Mouse (Mus musculus) G1E (cell line): ENCODE measurements around the gene Bpi.

Experiments
- CTCF ChIP-seq: IDR thresholded peaks from 2 replicates; pipeline ENCODE4 v1.5.1; 2012; ENCODE audit warnings: low read depth, low read length, inconsistent platforms, mixed read lengths
- GATA1 ChIP-seq: IDR thresholded peaks from 2 replicates; pipeline ENCODE4 v1.6.1; 2012; ENCODE audit warnings: borderline replicate concordance, low read length, inconsistent platforms, mixed read lengths
- GATA2 ChIP-seq: IDR thresholded peaks from 2 replicates; pipeline ENCODE4 v1.6.1; 2012; ENCODE audit warnings: low read depth, low read length, inconsistent platforms, borderline replicate concordance
- POLR2AphosphoS5 ChIP-seq: IDR thresholded peaks from 2 replicates; pipeline ENCODE4 v1.6.1; 2012; ENCODE audit warnings: low read depth, low read length, inconsistent platforms; ENCODE audit not compliant: insufficient replicate concordance
- TAL1 ChIP-seq: conservative IDR thresholded peaks from 2 replicates; pipeline ENCODE4 v1.6.1; 2012; ENCODE audit warnings: low read depth, low read length, inconsistent platforms, mixed read lengths

DNA sequence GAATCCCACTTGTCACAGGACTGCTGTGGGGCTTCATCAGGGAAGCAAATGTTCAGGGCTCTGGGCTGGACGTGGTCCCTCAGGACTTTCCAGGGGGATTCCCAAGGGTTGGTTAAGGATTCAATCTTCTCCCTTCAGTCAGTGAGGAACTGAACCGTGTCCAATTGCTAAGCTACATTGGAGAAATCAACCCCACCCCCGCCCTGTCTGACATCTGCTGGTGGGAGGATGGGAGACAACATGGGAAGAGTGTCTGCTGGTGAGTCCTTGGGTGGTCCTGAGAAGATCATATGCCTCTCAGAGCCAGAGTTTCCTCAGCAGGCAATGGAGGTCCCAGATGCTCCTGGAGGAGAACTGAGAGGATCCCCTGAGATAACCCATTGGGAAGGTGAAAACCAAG, 25.5 kb upstream of the Bpi start:
- TF ChIP-seq CTCF (no peak), GATA1 (no peak), TAL1 (no peak), POLR2AphosphoS5 (no peak), GATA2 (no peak)
